Mouse (Mus musculus) cerebellum, postnatal 36 days (tissue): ENCODE measurements around the gene Creg1.

Source experiments
- DNase-seq, 2 experiments: peaks; one replicate each; pipeline ENCODE4 v3.0.0; 2021 to 2022; ENCODE audit warnings: mixed read lengths in 2 of 2

Creg1 gene

GRCm38 (mm10) chr1:165789066-165789660, 25.6 kb downstream of the Creg1 start:
- no peak for DNase-seq

- DNase-seq = no peak
Measured at GRCm38 (mm10) chr1:165789963-165790362, 26.4 kb downstream of the Creg1 start.

GRCm38 (mm10) chr1:165790461-165791210, 27.1 kb downstream of the Creg1 start:
- no peak for DNase-seq

- DNase-seq = no peak
Measured at GRCm38 (mm10) chr1:165791411-165791810, 27.9 kb downstream of the Creg1 start.

- DNase-seq = no peak
Measured at GRCm38 (mm10) chr1:165801709-165802310, 38.3 kb downstream of the Creg1 start.

- DNase-seq = no peak
Measured at GRCm38 (mm10) chr1:165803107-165803506, 39.6 kb downstream of the Creg1 start.

GRCm38 (mm10) chr1:165804133-165804532, 40.6 kb downstream of the Creg1 start:
- DNase-seq = no peak

- DNase-seq = no peak
Measured at GRCm38 (mm10) chr1:165810633-165811032, 47.1 kb downstream of the Creg1 start.

- DNase-seq = no peak
Measured at GRCm38 (mm10) chr1:165811170-165811569, 47.6 kb downstream of the Creg1 start.

- no peak for DNase-seq
Measured at GRCm38 (mm10) chr1:165812775-165813174, 49.2 kb downstream of the Creg1 start.

- no peak for DNase-seq
Measured at GRCm38 (mm10) chr1:165814116-165814515, 50.6 kb downstream of the Creg1 start.

GRCm38 (mm10) chr1:165814521-165815278, 51.2 kb downstream of the Creg1 start:
- DNase-seq = no peak

GRCm38 (mm10) chr1:165816391-165816790, 52.8 kb downstream of the Creg1 start:
- DNase-seq = no peak

GRCm38 (mm10) chr1:165817264-165817663, 53.7 kb downstream of the Creg1 start:
- DNase-seq = no peak

GRCm38 (mm10) chr1:165818145-165818860, 54.8 kb downstream of the Creg1 start:
- DNase-seq = no peak

GRCm38 (mm10) chr1:165819147-165819546, 55.6 kb downstream of the Creg1 start:
- DNase-seq = no peak

- DNase-seq = no peak
Measured at GRCm38 (mm10) chr1:165822031-165822430, 58.5 kb downstream of the Creg1 start.
